Mouse (Mus musculus): ENCODE results near the gene Cisd1.

- TF ChIP-seq CTCF (IDR thresholded peaks at IDR 0.05; ENCODE audit: low read depth) (peak; percentile 11; the same call in 1 of the 2 replicates), EP300 (IDR thresholded peaks at IDR 0.05; ENCODE audit: low read depth) (no peak)
Observed at GRCm38 (mm10) chr10:71332376-71332775, 12.4 kb downstream of the Cisd1 start.
